Mouse (Mus musculus): Measurements from ENCODE around the gene Cygb. TPM values are rescaled to one million over a fixed set of nuclear protein-coding genes. Genes with fewer than 3 reads are reported as not detected.
"Not testable (repeated sequence)": the region's sequence is repeated elsewhere in the genome, so short reads cannot be mapped to it uniquely, and the experiment has no call there.

Gene Cygb
- polyA plus RNA-seq, 1 experiment from 2014 or later: 7.9 TPM

DNA sequence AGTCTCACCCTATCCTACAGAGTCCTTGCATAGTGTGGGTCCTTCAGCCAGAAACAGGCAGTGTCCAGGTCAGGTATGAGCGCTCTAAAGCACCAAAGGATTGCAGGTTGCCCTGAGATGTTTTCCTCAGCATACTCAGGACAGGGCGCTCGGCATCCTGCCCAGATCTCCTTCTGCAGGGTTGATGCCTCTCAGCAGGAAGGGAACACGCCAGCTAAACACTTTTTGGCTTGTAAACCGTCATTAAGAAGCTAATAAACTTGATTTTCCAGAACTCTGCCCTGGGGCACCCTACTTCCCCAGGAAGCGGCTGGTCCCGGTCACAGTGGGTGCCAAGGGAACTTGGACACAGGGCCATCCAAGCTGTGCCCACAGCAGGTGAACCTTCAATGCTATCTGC is 35.0 kb downstream of the Cygb start:
- no peak for DNase-seq (ENCODE audit: low spot score)

GRCm38 (mm10) chr11:116618666-116619065 is 35.4 kb downstream of the Cygb start:
- DNase-seq (ENCODE audit: low spot score): no peak

- no peak for DNase-seq (ENCODE audit: low spot score)
These were observed 36.5 kb downstream of the Cygb start for GRCm38 (mm10) chr11:116617641-116618040.

DNA sequence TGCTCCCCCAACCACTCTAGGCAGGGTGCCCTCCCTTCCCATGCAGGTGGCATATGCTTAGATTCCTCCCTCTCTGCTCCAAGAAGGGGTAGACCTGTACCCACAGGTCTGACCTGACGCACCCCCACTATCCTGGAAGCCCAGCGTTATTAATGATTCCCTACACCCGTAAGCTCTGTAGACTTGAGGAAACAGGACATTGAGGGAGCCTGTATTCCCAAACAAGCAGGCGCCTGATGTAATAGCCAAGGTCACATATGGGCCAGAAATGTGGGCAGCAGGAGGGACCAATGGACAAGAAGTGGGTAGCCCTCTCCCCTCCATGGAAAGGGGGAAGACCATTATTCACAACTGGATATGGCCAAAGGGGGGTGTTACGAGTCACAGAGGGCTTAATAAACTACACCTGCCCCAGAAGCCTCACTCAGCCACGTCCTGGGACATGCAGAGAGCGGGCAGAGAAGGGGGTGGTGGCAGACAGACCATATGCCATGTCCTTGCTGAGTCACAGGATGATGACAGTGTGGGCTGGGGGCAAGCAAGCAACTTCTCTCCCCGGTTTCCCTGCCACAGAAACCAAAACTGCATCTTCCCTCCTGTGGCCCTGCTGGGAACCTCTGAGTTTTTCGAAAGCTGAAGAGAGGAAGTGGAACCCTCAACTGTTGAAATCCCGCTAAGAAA is 37.5 kb downstream of the Cygb start:
- no peak for DNase-seq (ENCODE audit: low spot score)

DNA sequence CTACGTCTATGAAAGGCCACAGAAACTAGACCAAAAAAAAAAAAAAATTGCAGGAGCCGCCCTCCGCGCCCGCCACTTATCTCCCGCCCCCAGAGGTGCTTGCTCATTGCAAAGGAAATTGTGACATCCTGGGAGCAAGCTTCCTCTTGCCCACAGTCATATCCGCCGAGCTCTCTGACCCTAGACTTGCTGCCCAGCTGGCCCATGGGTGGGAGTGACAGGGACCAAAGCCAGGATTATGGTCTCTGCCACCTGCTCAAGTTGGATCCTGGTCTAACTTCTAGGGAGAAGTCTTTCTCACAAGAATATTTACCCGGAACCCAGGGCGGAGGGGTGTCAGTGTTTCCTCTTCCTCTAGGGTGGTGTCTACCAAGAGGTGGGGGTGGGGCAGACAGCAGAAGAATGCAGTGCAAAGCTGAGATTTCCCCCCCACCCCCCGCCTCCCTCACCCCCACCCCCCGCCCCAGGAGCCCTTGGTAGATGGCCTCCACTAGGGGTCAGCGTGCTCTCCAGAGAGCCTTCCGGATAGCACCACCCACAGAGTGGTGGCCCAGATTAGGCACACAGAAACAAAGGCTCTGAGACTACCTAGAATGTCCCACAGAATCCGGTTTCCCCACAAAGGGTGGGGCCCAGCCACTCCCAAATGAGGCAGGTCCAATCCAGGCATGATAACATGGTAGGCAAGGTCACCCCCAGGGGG is 38.2 kb downstream of the Cygb start:
- peak; percentile 37 for DNase-seq (ENCODE audit: low spot score)

DNA sequence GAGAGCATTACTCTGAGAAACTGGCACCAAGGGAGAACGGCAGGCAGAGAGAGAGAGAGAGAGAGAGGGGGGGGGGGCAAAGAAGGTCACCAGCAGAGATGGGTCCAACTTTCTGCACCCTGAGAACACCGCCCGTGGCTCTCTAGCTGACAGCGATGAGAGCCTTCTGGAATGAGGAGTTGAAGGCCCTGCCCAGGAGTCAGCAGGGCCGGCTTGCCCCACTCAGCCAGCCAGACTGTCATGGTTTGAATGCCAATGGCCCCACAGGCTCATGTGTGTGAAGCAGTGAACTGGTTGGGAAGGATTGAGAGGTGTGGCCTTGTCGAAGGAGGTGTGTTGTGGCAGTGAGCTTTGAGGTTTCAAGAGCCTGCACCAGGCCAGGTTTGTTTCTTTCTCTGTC is 40.9 kb downstream of the Cygb start:
- no peak for DNase-seq (ENCODE audit: low spot score)

GRCm38 (mm10) chr11:116612554-116612953 is 41.6 kb downstream of the Cygb start:
- DNase-seq (ENCODE audit: low spot score): no peak

- DNase-seq (ENCODE audit: low spot score): no peak
These were observed 42.2 kb downstream of the Cygb start for GRCm38 (mm10) chr11:116611883-116612282.

DNA sequence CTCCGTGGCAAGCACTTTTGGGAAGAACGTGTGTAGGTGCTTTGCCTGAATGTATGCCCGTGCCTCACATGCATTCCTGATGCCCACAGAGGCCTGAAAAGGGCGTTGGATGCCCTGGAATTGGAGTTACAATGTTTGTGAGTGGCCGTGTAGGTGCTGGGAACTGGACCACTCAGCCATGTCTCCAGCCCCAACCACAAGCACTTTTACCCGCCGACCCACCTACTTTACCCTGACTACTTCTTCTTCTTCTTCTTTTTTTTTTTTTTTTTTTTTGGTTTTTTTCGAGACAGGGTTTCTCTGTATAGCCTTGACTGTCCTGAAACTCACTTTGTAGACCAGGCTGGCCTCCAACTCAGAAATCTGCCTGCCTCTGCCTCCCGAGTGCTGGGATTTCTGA is 42.9 kb downstream of the Cygb start:
- DNase-seq (ENCODE audit: low spot score): not testable (repeated sequence)

DNA sequence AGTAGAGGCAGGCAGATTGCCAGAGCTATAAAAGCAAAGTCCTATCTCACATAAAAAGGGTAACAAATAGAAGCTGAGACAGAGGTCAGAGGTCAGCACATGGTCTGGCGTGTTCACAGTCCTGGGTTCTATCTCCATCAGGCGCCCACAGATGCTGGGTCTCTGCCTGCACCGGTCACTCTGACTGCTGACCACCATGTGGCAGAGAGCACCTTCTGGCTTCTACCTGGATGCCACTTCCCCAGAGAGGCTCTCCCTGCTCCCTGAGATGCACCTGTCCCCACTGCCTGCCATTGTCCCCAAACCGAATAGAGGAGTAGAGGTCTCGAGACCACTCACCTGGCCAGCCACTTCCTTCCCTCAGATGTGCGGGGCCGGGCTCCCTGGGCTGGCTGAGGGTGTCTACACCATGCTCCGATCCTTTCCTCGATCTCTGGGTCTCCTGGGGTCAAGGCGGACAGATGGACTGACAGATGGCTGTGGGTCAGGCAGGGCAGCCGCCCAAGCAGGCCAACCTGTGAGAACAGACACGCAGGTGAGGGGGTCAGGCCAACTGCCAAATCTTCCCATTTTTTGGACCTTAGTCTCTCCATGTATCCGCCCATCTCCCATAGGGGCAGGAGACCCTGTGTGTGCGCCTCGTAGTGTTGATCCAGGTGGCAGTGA is 44.0 kb downstream of the Cygb start:
- no peak for DNase-seq (ENCODE audit: low spot score)

GRCm38 (mm10) chr11:116607717-116608116 is 46.4 kb downstream of the Cygb start:
- DNase-seq (ENCODE audit: low spot score): peak; percentile 45

- DNase-seq (ENCODE audit: low spot score): no peak
These were observed 50.0 kb downstream of the Cygb start for GRCm38 (mm10) chr11:116604097-116604496.

- no peak for DNase-seq (ENCODE audit: low spot score)
These were observed 50.8 kb downstream of the Cygb start for GRCm38 (mm10) chr11:116603339-116603738.

DNA sequence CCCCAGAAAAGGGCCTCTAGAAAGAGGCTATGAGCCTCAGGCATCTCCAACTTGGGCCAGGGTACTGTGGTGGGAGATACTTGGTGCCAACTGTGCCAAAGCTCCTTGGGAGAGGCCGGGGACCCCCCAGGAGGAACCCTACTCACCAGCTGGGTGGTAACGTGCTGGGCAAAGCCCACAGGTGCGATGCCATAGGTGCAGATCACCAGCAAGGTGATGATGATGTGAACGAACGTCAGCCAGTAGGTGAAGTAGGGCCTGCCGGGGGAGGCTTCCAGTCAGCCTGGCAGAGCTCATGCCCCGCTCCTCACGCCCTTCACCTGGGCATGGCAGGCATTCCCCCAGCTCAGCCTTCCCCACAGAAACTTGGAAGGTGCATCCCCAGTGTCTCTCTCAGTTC is 52.1 kb downstream of the Cygb start:
- no peak for DNase-seq (ENCODE audit: low spot score)

DNA sequence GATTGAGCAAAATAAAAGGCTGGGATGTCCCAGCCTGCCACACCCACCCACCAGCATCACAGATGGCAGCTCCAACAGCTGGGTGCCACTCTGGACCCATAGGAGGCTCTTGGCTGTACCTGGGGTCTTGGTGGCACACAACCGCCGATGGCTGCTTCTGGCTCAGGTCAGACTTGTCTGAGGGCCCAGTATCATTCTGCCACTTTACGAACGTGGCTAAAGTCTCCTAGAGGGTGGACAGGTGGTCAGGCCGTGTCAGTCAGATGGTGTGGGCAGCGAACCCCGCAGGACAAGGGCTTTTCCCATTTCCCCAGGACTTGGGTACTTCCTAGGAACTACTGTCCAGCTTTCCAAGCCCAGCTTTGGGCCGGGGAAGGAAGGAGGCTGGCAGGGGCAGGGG is 52.9 kb downstream of the Cygb start:
- no peak for DNase-seq (ENCODE audit: low spot score)

DNA sequence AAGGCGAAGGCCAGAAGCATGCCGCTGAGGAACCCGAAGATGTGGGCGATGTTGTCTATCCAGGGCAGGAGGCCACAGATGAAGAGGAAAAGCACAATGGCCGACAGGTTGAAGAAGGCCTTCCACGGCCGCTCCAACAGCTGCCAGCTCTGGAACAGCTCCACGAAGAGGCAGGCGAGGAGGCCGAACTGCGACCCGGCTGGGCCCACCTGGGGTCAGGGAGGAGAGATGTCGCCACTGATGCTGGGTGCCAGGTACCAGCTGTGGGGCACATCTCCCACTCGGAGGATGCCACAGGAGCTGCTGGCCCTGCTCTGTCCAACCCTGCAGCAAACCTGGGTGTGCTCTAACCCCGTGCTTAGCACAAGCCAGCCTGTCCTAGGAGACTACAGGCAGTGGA is 54.9 kb downstream of the Cygb start:
- no peak for DNase-seq (ENCODE audit: low spot score)

DNA sequence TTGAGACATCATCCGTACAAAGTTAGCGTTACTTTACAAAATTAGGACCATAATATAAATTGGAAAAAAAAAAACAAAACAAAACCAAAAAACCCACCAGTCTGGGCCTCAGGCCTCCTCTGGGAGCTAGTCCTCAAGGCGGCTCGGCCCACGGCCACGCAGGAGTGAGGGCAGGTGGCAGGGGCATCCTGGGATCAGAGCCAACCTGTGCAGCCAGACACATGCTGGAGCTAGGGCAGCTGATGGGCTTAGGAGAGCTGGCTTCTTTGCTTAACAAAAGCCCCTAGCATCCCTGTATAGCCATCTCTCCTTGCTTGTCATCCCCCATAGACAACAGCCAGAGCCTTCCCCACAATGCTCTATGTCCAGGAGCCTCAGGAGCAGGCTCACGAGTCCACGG is 55.9 kb downstream of the Cygb start:
- no peak for DNase-seq (ENCODE audit: low spot score)

GRCm38 (mm10) chr11:116596766-116597165 is 57.3 kb downstream of the Cygb start:
- no peak for DNase-seq (ENCODE audit: low spot score)
